25 mouse cellular contexts compared by ENCODE assay signal in genomic region chr5:72861726-72862385, GRCm38 (mm10). TPM values are rescaled to one million over a fixed set of nuclear protein-coding genes. Genes with fewer than 3 reads are reported as not detected.
A peak's percentile ranks its signal among the peaks of the same experiment; 100 is the strongest.
DNase-seq lines count a peak whose midpoint lies in the region; ATAC-seq and TF ChIP-seq lines count a peak whose summit lies in the region.
"Had no signal": no experiment of that assay in that cellular context is flagged by ENCODE, and none has a peak within 500 bp of the region (broad histone marks: within the 10 kb centered on the region; RNA-seq: fewer than 3 reads in every experiment).

No protein-coding gene starts in this region.

- no peak for TF ChIP-seq POLR2A in CH12.LX (IDR thresholded peaks at IDR 0.05; ENCODE audit: low read depth, low read length)

- peaks cover 0 to 42% of the 10 kb centered on the region in 2 experiments for H3K36me3 ChIP-seq in CH12.LX (replicated peaks in 1 of 2; ENCODE audit: control insufficient read depth in 1 of 2, insufficient read depth in 1 of 2, low read length in 1 of 2)
- H3K36me3 ChIP-seq: embryonic facial prominence, embryonic 12.5 days; hindbrain, embryonic 13.5 days; limb, embryonic 12.5 days; liver, embryonic 12.5 days; midbrain, embryonic 12.5 days; stomach, embryonic 15.5 days had no signal

- peaks cover 14% of the 10 kb centered on the region for H3K9me3 ChIP-seq in CH12.LX (replicated peaks; ENCODE audit: low read length)
- H3K9me3 ChIP-seq: embryonic facial prominence, embryonic 12.5 days; liver, embryonic 12.5 days; stomach, embryonic 15.5 days had no signal

- no peak overlapping the region for H3K27ac ChIP-seq in CH12.LX (ENCODE audit: insufficient read depth, low read depth)
- H3K27ac ChIP-seq: embryonic facial prominence, embryonic 12.5 days; forebrain, embryonic 13.5 days; gastrocnemius, adult 2 months; hindbrain, embryonic 13.5 days; limb, embryonic 12.5 days; liver, embryonic 12.5 days; midbrain, embryonic 12.5 days; stomach, embryonic 15.5 days had no signal

- no peaks in the 10 kb centered on the region; the same call in 1 of the 2 replicates for H3K79me2 ChIP-seq in CH12.LX (replicated peaks; ENCODE audit: control insufficient read depth, extremely low read depth, insufficient read depth, poor library complexity, severe bottlenecking)

- no peak; the same call in 1 of the 2 replicates for TF ChIP-seq EP300 in CH12.LX (IDR thresholded peaks at IDR 0.05; ENCODE audit: low read length)

- peak; percentile 27 for DNase-seq in layer of hippocampus, adult 9-11 months
- DNase-seq in layer of hippocampus, adult 9-10 months (ENCODE audit: low spot score), result no peak
- DNase-seq in CH12.LX (ENCODE audit: extremely low read depth), result peak; percentile 59
- DNase-seq in right cerebral cortex, postnatal 36 days (ENCODE audit: low spot score in 2 of 2), result no peak
- no peak for DNase-seq in gastrocnemius, postnatal 4 days (ENCODE audit: low spot score in 2 of 2)
- DNase-seq: adrenal gland, postnatal 14 days; cerebellum, adult 9-11 months; gastrocnemius, adult 2 months; heart, postnatal 10 days; kidney, adult 11 months; layer of hippocampus, postnatal 36 days; lung, adult 2 months; lung, postnatal 14 days; spleen, adult 18-20 months; thymus, postnatal 25 days had no signal

- H3K9ac ChIP-seq in CH12.LX (ENCODE audit: insufficient read depth, low read depth), result no peak overlapping the region
- H3K9ac ChIP-seq: embryonic facial prominence, embryonic 12.5 days; forebrain, embryonic 13.5 days; heart, embryonic 12.5 days; hindbrain, embryonic 13.5 days; limb, embryonic 12.5 days; liver, embryonic 12.5 days; midbrain, embryonic 12.5 days; stomach, embryonic 15.5 days had no signal

- peak; percentile 80 for ATAC-seq in granulocyte monocyte progenitor cell, adult 5-6 weeks (replicated peaks; ENCODE audit: poor library complexity, severe bottlenecking)
- ATAC-seq in neutrophil, adult 5-6 weeks (ENCODE audit: extremely low read depth, insufficient number of reproducible peaks, low FRiP score, poor library complexity, severe bottlenecking), result 0 out of 2 replicates have a peak, but pooled peaks have one; percentile 18
- ATAC-seq: forebrain, embryonic 13.5 days; liver, embryonic 12.5 days had no signal

- TF ChIP-seq CTCF in CH12.LX (conservative IDR thresholded peaks at IDR 0.05 in 1 of 2, IDR thresholded peaks at IDR 0.05 in 1 of 2; ENCODE audit: low read depth in 2 of 2, low read length in 2 of 2), result no peak

- dilution Hi-C loops in CH12.LX (cut with MboI; ENCODE audit: extremely low pct_ligation_motif_present, extremely low pct_unique_long_range_greater_than_20kb, low sequenced_read_pairs), result no loop called here

- H3K4me3 ChIP-seq in CH12.LX (replicated peaks in 1 of 3; ENCODE audit: low read depth in 2 of 3, low read length in 2 of 3, poor library complexity in 1 of 3), result no peak overlapping the region
- H3K4me3 ChIP-seq: embryonic facial prominence, embryonic 12.5 days; forebrain, embryonic 13.5 days; gastrocnemius, adult 2 months; heart, embryonic 12.5 days; hindbrain, embryonic 13.5 days; limb, embryonic 12.5 days; liver, embryonic 12.5 days; midbrain, embryonic 12.5 days; stomach, embryonic 15.5 days had no signal

- in situ Hi-C loops in CH12.LX (cut with MboI; ENCODE audit: low pct_ligation_motif_present, low pct_unique_long_range_greater_than_20kb, low sequenced_read_pairs), result no loop called here

- no peaks in the 10 kb centered on the region for H3K27me3 ChIP-seq in CH12.LX (replicated peaks)
- H3K27me3 ChIP-seq: heart, embryonic 12.5 days; stomach, embryonic 15.5 days had no signal

- TF ChIP-seq RAD21 in CH12.LX (IDR thresholded peaks at IDR 0.05; ENCODE audit: low read depth, low read length), result no peak

- H3K4me1 ChIP-seq in CH12.LX (ENCODE audit: control insufficient read depth in 1 of 2, insufficient read depth in 2 of 2), result peaks cover 5 to 83% of the 10 kb centered on the region in 2 experiments; a peak in 3 of 4 replicates
- H3K4me1 ChIP-seq: forebrain, embryonic 13.5 days; hindbrain, embryonic 13.5 days; midbrain, embryonic 12.5 days; stomach, embryonic 15.5 days had no signal

- no peak overlapping the region for H3K4me2 ChIP-seq in CH12.LX (ENCODE audit: insufficient read depth, low read depth, poor library complexity, severe bottlenecking)
- H3K4me2 ChIP-seq: embryonic facial prominence, embryonic 12.5 days; forebrain, embryonic 13.5 days; heart, embryonic 12.5 days; hindbrain, embryonic 13.5 days; limb, embryonic 12.5 days; liver, embryonic 12.5 days; midbrain, embryonic 12.5 days; stomach, embryonic 15.5 days had no signal

TF ChIP-seq in CH12.LX, 34 proteins besides CTCF, POLR2A, EP300 and RAD21:
- TF ChIP-seq ZKSCAN1 (IDR thresholded peaks at IDR 0.05; ENCODE audit: borderline replicate concordance, low read depth, low read length), result no peak
- no peak for TF ChIP-seq SMC3 (IDR thresholded peaks at IDR 0.05; ENCODE audit: low read depth, low read length)
- TF ChIP-seq GABPA (IDR thresholded peaks at IDR 0.05; ENCODE audit: insufficient replicate concordance, low read depth, low read length), result no peak
- TF ChIP-seq TBP (conservative IDR thresholded peaks at IDR 0.05; ENCODE audit: low read depth, low read length), result no peak
- no peak for TF ChIP-seq NELFE (IDR thresholded peaks at IDR 0.05; ENCODE audit: low read depth, low read length)
- no peak for TF ChIP-seq HCFC1 (IDR thresholded peaks at IDR 0.05; ENCODE audit: low read depth, low read length)
- TF ChIP-seq ZNF384 (IDR thresholded peaks at IDR 0.05; ENCODE audit: low read depth, low read length), result no peak
- no peak for TF ChIP-seq SIN3A (IDR thresholded peaks at IDR 0.05; ENCODE audit: low read length)
- no peak for TF ChIP-seq ZMIZ1 (IDR thresholded peaks at IDR 0.05; ENCODE audit: low read depth, low read length)
- no peak for TF ChIP-seq NRF1 (IDR thresholded peaks at IDR 0.05; ENCODE audit: low read depth, low read length)
- no peak for TF ChIP-seq JUN (IDR thresholded peaks at IDR 0.05; ENCODE audit: insufficient read depth, low read depth, low read length)
- TF ChIP-seq MEF2A (IDR thresholded peaks at IDR 0.05; ENCODE audit: borderline replicate concordance, low read depth, low read length), result no peak
- no peak for TF ChIP-seq ZC3H11A (IDR thresholded peaks at IDR 0.05; ENCODE audit: low read depth, low read length)
- no peak for TF ChIP-seq JUND (conservative IDR thresholded peaks at IDR 0.05; ENCODE audit: low read depth, low read length)
- TF ChIP-seq MAZ (IDR thresholded peaks at IDR 0.05; ENCODE audit: low read depth, low read length), result no peak
- TF ChIP-seq PAX5 (IDR thresholded peaks at IDR 0.05; ENCODE audit: low read length), result no peak

RNA-seq across cellular contexts. Expression of gene Tec, which starts 6.4 kb away (rescaled TPM):
- total RNA-seq in CH12.LX (2012; rRNA removed), result 7.9 and 11.4 TPM in 2 replicates
- 20.1 and 21.5 TPM in 2 replicates for total RNA-seq in CH12.LX (2014; rRNA removed)
- 25.6 and 25.9 TPM in 2 replicates for polyA plus RNA-seq in CH12.LX (2012; ENCODE audit: insufficient read length, low read depth)
- total RNA-seq in granulocyte monocyte progenitor cell, adult 5-6 weeks (2014; fragmentation: Nextera tagmentation), result 36.0 and 42.9 TPM in 2 replicates
- 33.9 and 39.8 TPM in 2 replicates for total RNA-seq in granulocyte monocyte progenitor cell, adult 5-6 weeks (2017)
- 145 and 155 TPM in 2 replicates for total RNA-seq in neutrophil, adult 5-6 weeks (2017)
- 1 to 10 TPM; 4.0 to 5.4 TPM for total RNA-seq in gastrocnemius, postnatal 4 days (2021)

RNA-seq across cellular contexts. Expression of gene Slain2, which starts 52.2 kb away (rescaled TPM):
- total RNA-seq in CH12.LX (2012; rRNA removed) (11.0 and 12.6 TPM in 2 replicates), CH12.LX (2014; rRNA removed) (26.2 and 27.5 TPM in 2 replicates)
- polyA plus RNA-seq in CH12.LX (2012; ENCODE audit: insufficient read length, low read depth), result 27.9 and 34.6 TPM in 2 replicates
- 44.5 and 60.4 TPM in 2 replicates for total RNA-seq in granulocyte monocyte progenitor cell, adult 5-6 weeks (2014; fragmentation: Nextera tagmentation)
- total RNA-seq in granulocyte monocyte progenitor cell, adult 5-6 weeks (2017), result 58.3 and 70.7 TPM in 2 replicates
- total RNA-seq in neutrophil, adult 5-6 weeks (2017), result 80.0 and 92.8 TPM in 2 replicates
- total RNA-seq in gastrocnemius, postnatal 4 days (2021), result 10 to 100 TPM; 82.8 to 90.0 TPM

Comparison
In these comparisons a context has a peak if more than half of its experiments do, and no peak if none do; other contexts are left out.
1. DNase-seq: peak in layer of hippocampus, adult 9-11 months (single experiment) and CH12.LX (single experiment); none in layer of hippocampus, adult 9-10 months (single experiment), right cerebral cortex, postnatal 36 days (0 of 2) and gastrocnemius, postnatal 4 days (0 of 2).